Mouse (Mus musculus) kidney, embryonic 14.5 days (tissue): ENCODE data around the gene Sept12. TPM values are rescaled to one million over a fixed set of nuclear protein-coding genes. Genes with fewer than 3 reads are reported as not detected.

Experiments
- ATAC-seq: fragments of 200-750 bp; cut with Nextera tagmentation; 2 replicates; pipeline ENCODE4 v1.8.0; 2017; ENCODE audit warnings: moderate number of reproducible peaks, mild to moderate bottlenecking, moderate TSS enrichment, moderate library complexity; ENCODE audit not compliant: low FRiP score, low TSS enrichment
- H3K27ac ChIP-seq: fragments of 300-500 bp; sonication (generic); 2 replicates; pipeline ENCODE4 v1.5.1; 2014; ENCODE audit warnings: low read depth, mild to moderate bottlenecking, low read length, moderate library complexity, mixed read lengths
- H3K27me3 ChIP-seq: fragments of 300-500 bp; sonication (generic); 2 replicates; pipeline ENCODE4 v1.6.1; 2014; ENCODE audit warnings: mild to moderate bottlenecking, low read length; ENCODE audit not compliant: control insufficient read depth, insufficient read depth
- H3K36me3 ChIP-seq: fragments of 300-500 bp; sonication (generic); 2 replicates; pipeline ENCODE4 v1.6.1; 2014; ENCODE audit warnings: low read length, mixed read lengths; ENCODE audit not compliant: control insufficient read depth, insufficient read depth
- H3K4me1 ChIP-seq: fragments of 300-500 bp; sonication (generic); 2 replicates; pipeline ENCODE4 v1.6.1; 2014; ENCODE audit warnings: low read length, mixed read lengths; ENCODE audit not compliant: control insufficient read depth, insufficient read depth
- H3K4me2 ChIP-seq: fragments of 300-500 bp; sonication (generic); replicated peaks from 2 replicates; pipeline ENCODE4 v1.6.1; 2014; ENCODE audit warnings: low read depth, mild to moderate bottlenecking, low read length
- H3K4me3 ChIP-seq: fragments of 300-500 bp; sonication (generic); 2 replicates; pipeline ENCODE4 v1.5.1; 2014; ENCODE audit warnings: mild to moderate bottlenecking, low read length
- H3K9ac ChIP-seq: fragments of 300-500 bp; sonication (generic); 2 replicates; pipeline ENCODE4 v1.6.1; 2014; ENCODE audit warnings: low read depth, mild to moderate bottlenecking, low read length, moderate library complexity
- H3K9me3 ChIP-seq: fragments of 300-500 bp; sonication (generic); 2 replicates; pipeline ENCODE4 v1.6.1; 2016; ENCODE audit warnings: low read length; ENCODE audit not compliant: control insufficient read depth
- WGBS: fragments of 180-500 bp; shearing (Covaris S2); extraction: QIAGEN DNeasy Blood & Tissue Kit; methylation state at CpG from one replicate; pipeline ENCODE4 v1.1.7; 2014; 5-methylcytosine and 5-hydroxymethylcytosine counted together
- polyA plus RNA-seq: library from polyadenylated mRNA; unstranded; fragments of >200 nt; fragmentation: Nextera tagmentation; extraction: Ambion mirVana; gene quantifications from 2 replicates; pipeline ENCODE4 v1.2.1, GENCODE M21; 2014

The Sept12 gene
- polyA plus RNA-seq, 1 experiment from 2014 or later: 0.11 TPM

DNA sequence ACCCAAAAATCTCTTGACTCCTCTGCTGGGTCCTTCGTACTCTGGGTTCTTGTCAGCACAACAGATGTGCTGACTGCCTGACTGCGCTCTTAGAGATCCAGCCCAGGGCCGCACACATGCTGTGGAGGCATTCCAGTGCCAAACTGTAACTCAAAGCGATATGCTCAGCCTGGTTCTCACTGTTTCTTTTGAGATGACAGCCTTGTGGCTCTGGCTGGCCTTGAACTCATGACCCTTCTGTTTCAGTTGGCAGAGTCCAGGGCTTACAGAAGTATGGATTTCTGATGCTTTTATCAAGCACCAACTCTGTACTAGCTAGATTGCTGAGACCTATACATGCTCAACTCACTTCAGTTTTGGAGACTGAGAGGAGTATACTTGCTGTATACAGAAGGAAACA is 4.4 kb downstream of the Sept12 start:
- no peaks in the 10 kb centered on the region for H3K36me3 ChIP-seq
- no peaks in the 10 kb centered on the region for H3K9me3 ChIP-seq
- H3K9ac ChIP-seq: no peak overlapping the region
- H3K27me3 ChIP-seq: no peaks in the 10 kb centered on the region
- no peak overlapping the region for H3K27ac ChIP-seq
- H3K4me1 ChIP-seq: no peaks in the 10 kb centered on the region
- H3K4me2 ChIP-seq: no peak overlapping the region
- H3K4me3 ChIP-seq: no peak overlapping the region
- no peak for ATAC-seq
- 83% methylated on average over 4 of the region's 4 CpGs for WGBS

DNA sequence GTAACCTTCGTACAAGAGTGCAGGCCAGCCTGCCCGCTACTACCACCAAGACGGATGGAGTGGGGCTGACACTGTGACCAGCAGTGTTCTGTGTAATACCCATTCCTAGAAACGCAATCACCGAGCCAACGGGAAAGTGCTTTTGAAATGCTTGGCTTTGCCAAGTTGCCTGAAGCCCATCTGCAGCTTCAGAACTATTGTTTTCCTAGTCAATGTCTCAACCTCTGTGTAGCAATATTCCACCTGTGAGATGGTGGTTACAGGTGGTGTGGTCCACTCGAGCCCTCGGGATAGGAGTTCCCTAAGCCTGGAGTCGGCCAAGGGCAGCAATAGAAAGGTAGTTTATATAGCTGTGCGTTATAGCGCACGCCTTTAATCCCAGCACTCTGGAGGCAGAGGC is 12.9 kb downstream of the Sept12 start:
- ATAC-seq: no peak
- H3K27ac ChIP-seq: no peak overlapping the region
- H3K9ac ChIP-seq: no peak overlapping the region
- 91% methylated on average over 12 of the region's 12 CpGs for WGBS
- H3K36me3 ChIP-seq: no peaks in the 10 kb centered on the region
- H3K4me2 ChIP-seq: no peak overlapping the region
- no peaks in the 10 kb centered on the region for H3K27me3 ChIP-seq
- no peaks in the 10 kb centered on the region for H3K9me3 ChIP-seq
- H3K4me3 ChIP-seq: no peak overlapping the region
- no peaks in the 10 kb centered on the region for H3K4me1 ChIP-seq

GRCm38 (mm10) chr16:4979755-4980380 is 17.8 kb downstream of the Sept12 start:
- peak; percentile 78 for ATAC-seq
- Histone ChIP-seq H3K27me3 (no peaks in the 10 kb centered on the region), H3K4me2 (no peak overlapping the region), H3K27ac (no peak overlapping the region), H3K4me1 (no peaks in the 10 kb centered on the region), H3K36me3 (no peaks in the 10 kb centered on the region), H3K9me3 (no peaks in the 10 kb centered on the region), H3K9ac (no peak overlapping the region), H3K4me3 (no peak overlapping the region)
- WGBS: 77% methylated on average over 4 of the region's 4 CpGs

DNA sequence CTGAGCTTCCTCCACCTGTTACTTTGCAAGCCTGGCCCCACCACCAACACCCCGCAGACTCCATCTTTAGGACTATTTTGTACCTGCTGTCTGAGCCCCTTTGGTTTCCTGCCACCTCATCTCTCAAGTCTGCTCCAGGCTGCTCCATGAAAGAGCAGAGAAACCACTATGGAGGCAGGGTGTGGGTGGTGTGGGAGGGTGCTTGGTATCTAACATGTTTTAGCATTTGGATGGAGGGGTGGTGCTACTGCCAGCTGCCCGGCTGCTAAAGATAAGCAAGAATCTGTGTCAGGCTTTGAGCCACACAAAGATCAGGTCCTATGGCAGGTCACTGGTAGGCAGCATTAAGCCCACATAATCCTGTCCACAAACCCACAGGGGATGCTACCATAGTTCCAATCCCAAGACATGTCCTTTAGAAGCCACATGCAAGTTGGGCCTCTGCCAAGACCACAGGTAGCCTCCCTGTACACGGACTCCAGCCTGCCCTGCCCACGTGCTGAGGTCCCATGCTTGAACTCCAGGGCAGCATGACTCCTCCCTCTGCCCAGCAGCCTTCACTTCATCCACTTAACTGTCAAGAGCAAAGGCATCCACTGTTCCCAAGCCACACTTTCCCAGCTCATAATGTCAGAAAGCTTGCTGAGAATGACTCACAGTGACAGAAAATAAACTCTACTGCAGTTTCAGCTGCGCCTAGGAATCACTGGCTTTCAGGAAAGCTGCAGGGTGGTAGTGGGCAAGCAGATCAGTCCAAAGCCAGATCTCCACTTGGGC is 19.2 kb downstream of the Sept12 start:
- no peak for ATAC-seq
- 58% methylated on average over 5 of the region's 5 CpGs for WGBS
- no peaks in the 10 kb centered on the region for H3K4me1 ChIP-seq

GRCm38 (mm10) chr16:4976180-4976579 is 21.5 kb downstream of the Sept12 start:
- WGBS: 68% methylated on average over 2 of the region's 2 CpGs
- Histone ChIP-seq H3K4me2 (no peak overlapping the region), H3K36me3 (no peaks in the 10 kb centered on the region), H3K9ac (no peak overlapping the region; the same call in 1 of the 2 replicates), H3K4me3 (no peak overlapping the region), H3K27me3 (no peaks in the 10 kb centered on the region), H3K4me1 (no peaks in the 10 kb centered on the region), H3K9me3 (no peaks in the 10 kb centered on the region), H3K27ac (no peak overlapping the region)
- no peak for ATAC-seq

More for the DNA sequence above, 19.2 kb downstream of the Sept12 start:
- H3K4me2 ChIP-seq: no peak overlapping the region
- no peaks in the 10 kb centered on the region for H3K27me3 ChIP-seq
- no peaks in the 10 kb centered on the region for H3K9me3 ChIP-seq
- H3K9ac ChIP-seq: no peak overlapping the region
- no peaks in the 10 kb centered on the region for H3K36me3 ChIP-seq
- H3K4me3 ChIP-seq: no peak overlapping the region
- H3K27ac ChIP-seq: no peak overlapping the region

- 86% methylated on average over 5 of the region's 5 CpGs for WGBS
- no peak for ATAC-seq
- no peaks in the 10 kb centered on the region for H3K27me3 ChIP-seq
Observed at GRCm38 (mm10) chr16:4974521-4974920, 23.1 kb downstream of the Sept12 start.

GRCm38 (mm10) chr16:4971626-4972025 is 26.0 kb downstream of the Sept12 start:
- Histone ChIP-seq H3K27ac (no peak overlapping the region), H3K9ac (no peak overlapping the region), H3K9me3 (no peaks in the 10 kb centered on the region), H3K4me2 (no peak overlapping the region), H3K4me1 (no peaks in the 10 kb centered on the region), H3K27me3 (no peaks in the 10 kb centered on the region), H3K36me3 (no peaks in the 10 kb centered on the region), H3K4me3 (no peak overlapping the region)
- WGBS: 75% methylated on average over 4 of the region's 4 CpGs
- ATAC-seq: no peak

More at GRCm38 (mm10) chr16:4974521-4974920, 23.1 kb downstream of the Sept12 start:
- H3K36me3 ChIP-seq: no peaks in the 10 kb centered on the region
- no peaks in the 10 kb centered on the region for H3K9me3 ChIP-seq
- no peaks in the 10 kb centered on the region for H3K4me1 ChIP-seq
- no peak overlapping the region for H3K4me3 ChIP-seq
- H3K27ac ChIP-seq: no peak overlapping the region
- no peak overlapping the region for H3K4me2 ChIP-seq
- no peak overlapping the region for H3K9ac ChIP-seq

GRCm38 (mm10) chr16:4969055-4969843 is 28.4 kb downstream of the Sept12 start:
- H3K36me3 ChIP-seq: no peaks in the 10 kb centered on the region
- no peaks in the 10 kb centered on the region for H3K9me3 ChIP-seq
- no peaks in the 10 kb centered on the region for H3K27me3 ChIP-seq
- H3K9ac ChIP-seq: no peak overlapping the region
- WGBS: 81% methylated on average over 5 of the region's 5 CpGs
- H3K4me1 ChIP-seq: no peaks in the 10 kb centered on the region
- no peak for ATAC-seq
- H3K4me2 ChIP-seq: no peak overlapping the region
- H3K27ac ChIP-seq: no peak overlapping the region
- no peak overlapping the region for H3K4me3 ChIP-seq

GRCm38 (mm10) chr16:4968426-4968825 is 29.2 kb downstream of the Sept12 start:
- no peak overlapping the region for H3K4me3 ChIP-seq
- no peak for ATAC-seq

More at GRCm38 (mm10) chr16:4968426-4968825, 29.2 kb downstream of the Sept12 start:
- Histone ChIP-seq H3K27me3 (no peaks in the 10 kb centered on the region), H3K4me2 (no peak overlapping the region), H3K36me3 (no peaks in the 10 kb centered on the region), H3K9ac (no peak overlapping the region), H3K4me1 (0 out of 2 replicates have a peak, but pooled peaks cover under 1% of the 10 kb centered on the region), H3K9me3 (no peaks in the 10 kb centered on the region), H3K27ac (no peak overlapping the region)
- WGBS: 73% methylated on average over 3 of the region's 3 CpGs
